Mouse (Mus musculus): ENCODE data around the gene Aldh18a1. TPM values are rescaled to one million over a fixed set of nuclear protein-coding genes. Genes with fewer than 3 reads are reported as not detected.
"Not testable (repeated sequence)": the region's sequence is repeated elsewhere in the genome, so short reads cannot be mapped to it uniquely, and the experiment has no call there.

The Aldh18a1 gene
- total and polyA plus RNA-seq, 3 experiments: 101 to 193 (median 120) TPM

DNA sequence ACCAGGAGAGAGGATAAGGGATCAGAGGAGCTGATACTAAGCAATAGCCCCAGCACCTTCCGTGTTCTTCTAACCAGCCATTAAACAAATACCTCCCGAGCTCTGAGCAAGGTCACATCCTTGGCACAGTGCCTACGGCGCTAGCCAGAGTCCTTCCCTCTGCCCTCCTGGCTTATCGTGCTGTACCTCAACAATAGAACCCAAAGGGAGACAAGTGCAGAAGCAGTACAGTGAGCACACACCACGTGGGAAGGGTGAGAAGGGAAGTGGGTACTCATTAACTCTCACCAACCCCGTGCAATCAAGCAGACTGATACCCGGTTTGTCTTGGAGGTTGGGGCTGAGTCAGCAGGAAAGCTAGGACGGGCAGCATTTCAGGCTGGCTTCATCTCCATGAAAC lies 17.5 kb downstream of the Aldh18a1 start:
- dilution Hi-C loops (cut with MboI; ENCODE audit: extremely low pct_ligation_motif_present, extremely low pct_unique_long_range_greater_than_20kb, low sequenced_read_pairs): no loop called here

DNA sequence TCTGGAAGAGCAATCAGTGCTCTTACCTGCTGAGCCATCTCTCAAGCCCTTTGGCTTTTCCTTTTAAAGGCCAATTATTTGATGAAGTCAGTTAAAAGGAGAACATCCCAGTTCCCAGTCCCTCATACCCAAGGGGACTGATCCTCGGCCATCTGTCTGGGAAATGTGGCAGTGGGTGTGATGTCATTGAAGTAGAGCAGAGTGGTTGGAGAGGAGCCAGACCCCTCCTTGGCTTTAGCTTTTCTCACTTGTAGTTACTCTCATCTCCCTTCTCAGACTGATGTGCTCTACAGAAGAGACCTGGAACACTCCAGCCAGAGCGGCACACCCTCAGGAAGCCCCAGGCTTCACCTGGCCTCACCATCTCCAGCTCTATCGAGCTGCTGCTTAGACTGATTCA lies 20.6 kb downstream of the Aldh18a1 start:
- no peak overlapping the region for H3K4me3 ChIP-seq (replicated peaks in 1 of 3; ENCODE audit: low read depth in 2 of 3, low read length in 2 of 3, poor library complexity in 1 of 3)
- in situ Hi-C loops (cut with MboI; ENCODE audit: low pct_ligation_motif_present, low pct_unique_long_range_greater_than_20kb, low sequenced_read_pairs): no loop called here
- dilution Hi-C loops (cut with MboI; ENCODE audit: extremely low pct_ligation_motif_present, extremely low pct_unique_long_range_greater_than_20kb, low sequenced_read_pairs): no loop called here

More for the DNA sequence above, 17.5 kb downstream of the Aldh18a1 start:
- peaks cover 23% of the 10 kb centered on the region for H3K9me3 ChIP-seq (replicated peaks; ENCODE audit: low read length)
- no peak overlapping the region for H3K4me2 ChIP-seq (ENCODE audit: insufficient read depth, low read depth, poor library complexity, severe bottlenecking)
- H3K36me3 ChIP-seq (replicated peaks in 1 of 2; ENCODE audit: control insufficient read depth in 1 of 2, insufficient read depth in 1 of 2, low read length in 1 of 2): peaks cover 86 to 99% of the 10 kb centered on the region in 2 experiments
- TF ChIP-seq CHD1 (IDR thresholded peaks at IDR 0.05; ENCODE audit: low read depth, low read length) (no peak), ZC3H11A (IDR thresholded peaks at IDR 0.05; ENCODE audit: low read depth, low read length) (no peak), POLR2AphosphoS2 (IDR thresholded peaks at IDR 0.05; ENCODE audit: low read depth, low read length) (no peak)
- H3K4me1 ChIP-seq (ENCODE audit: control insufficient read depth in 1 of 2, insufficient read depth in 2 of 2): no peaks in the 10 kb centered on the region
- no peak for DNase-seq (ENCODE audit: extremely low read depth)
- no peak overlapping the region for H3K4me3 ChIP-seq (replicated peaks in 1 of 3; ENCODE audit: low read depth in 2 of 3, low read length in 2 of 3, poor library complexity in 1 of 3)
- no peaks in the 10 kb centered on the region for H3K79me2 ChIP-seq (replicated peaks; ENCODE audit: control insufficient read depth, extremely low read depth, insufficient read depth, poor library complexity, severe bottlenecking)
- in situ Hi-C loops (cut with MboI; ENCODE audit: low pct_ligation_motif_present, low pct_unique_long_range_greater_than_20kb, low sequenced_read_pairs): no loop called here
- H3K9ac ChIP-seq (ENCODE audit: insufficient read depth, low read depth): no peak overlapping the region
- no peak overlapping the region for H3K27ac ChIP-seq (ENCODE audit: insufficient read depth, low read depth)
- no peaks in the 10 kb centered on the region for H3K27me3 ChIP-seq (replicated peaks)

DNA sequence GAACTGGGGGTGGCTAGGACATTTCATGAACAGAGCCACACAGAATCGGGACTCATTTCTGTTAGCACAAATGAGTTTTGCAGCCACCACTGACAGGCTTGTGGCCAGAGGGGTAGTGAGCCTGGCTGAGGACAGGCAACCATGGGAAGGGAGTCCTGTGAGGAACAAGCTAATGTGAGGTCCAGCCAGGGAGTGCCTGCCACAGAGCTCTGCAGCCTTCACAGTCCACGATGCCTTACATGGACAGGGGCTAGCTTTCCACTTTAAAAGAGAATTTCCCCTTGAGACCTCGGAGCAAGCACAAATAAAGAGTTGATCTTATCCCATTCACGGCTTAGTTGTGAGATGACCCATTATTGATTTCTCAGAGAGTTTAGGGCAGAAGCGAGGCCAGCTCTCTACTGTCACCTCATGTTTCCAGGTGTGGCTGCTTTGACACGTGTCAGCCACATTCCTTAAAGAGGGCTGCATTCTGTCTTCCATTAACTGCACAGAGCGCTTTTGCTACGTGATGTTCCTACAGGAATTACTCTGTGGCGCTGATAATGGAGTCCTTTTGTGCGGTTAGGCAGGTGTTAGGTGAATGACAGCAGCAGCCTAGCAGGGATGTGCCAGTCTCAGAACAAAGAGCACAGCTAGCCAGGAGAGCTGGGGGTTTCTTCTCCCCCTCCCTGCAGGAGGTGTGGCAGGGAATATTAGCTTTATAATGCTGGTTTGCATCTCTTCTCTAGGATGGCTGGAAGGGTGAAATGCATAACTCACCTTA lies 24.2 kb downstream of the Aldh18a1 start:
- Histone ChIP-seq H3K79me2 (replicated peaks; ENCODE audit: control insufficient read depth, extremely low read depth, insufficient read depth, poor library complexity, severe bottlenecking) (no peaks in the 10 kb centered on the region), H3K36me3 (replicated peaks in 1 of 2; ENCODE audit: control insufficient read depth in 1 of 2, insufficient read depth in 1 of 2, low read length in 1 of 2) (peaks cover 67 to 74% of the 10 kb centered on the region in 2 experiments), H3K27ac (ENCODE audit: insufficient read depth, low read depth) (no peak overlapping the region), H3K4me3 (replicated peaks in 1 of 3; ENCODE audit: low read depth in 2 of 3, low read length in 2 of 3, poor library complexity in 1 of 3) (no peak overlapping the region), H3K9ac (ENCODE audit: insufficient read depth, low read depth) (no peak overlapping the region), H3K27me3 (replicated peaks) (no peaks in the 10 kb centered on the region), H3K4me2 (ENCODE audit: insufficient read depth, low read depth, poor library complexity, severe bottlenecking) (no peak overlapping the region), H3K9me3 (replicated peaks; ENCODE audit: low read length) (no peaks in the 10 kb centered on the region), H3K4me1 (ENCODE audit: control insufficient read depth in 1 of 2, insufficient read depth in 2 of 2) (no peaks in the 10 kb centered on the region)
- TF ChIP-seq E2F4 (IDR thresholded peaks at IDR 0.05; ENCODE audit: insufficient replicate concordance, low read depth, low read length) (no peak), KAT2A (IDR thresholded peaks at IDR 0.05; ENCODE audit: insufficient replicate concordance, low read length) (no peak)
- in situ Hi-C loops (cut with MboI; ENCODE audit: low pct_ligation_motif_present, low pct_unique_long_range_greater_than_20kb, low sequenced_read_pairs) (no loop called here), dilution Hi-C loops (cut with MboI; ENCODE audit: extremely low pct_ligation_motif_present, extremely low pct_unique_long_range_greater_than_20kb, low sequenced_read_pairs) (no loop called here)
- DNase-seq (ENCODE audit: extremely low read depth): no peak

More for the DNA sequence above, 20.6 kb downstream of the Aldh18a1 start:
- no peak for DNase-seq (ENCODE audit: extremely low read depth)
- no peak overlapping the region for H3K9ac ChIP-seq (ENCODE audit: insufficient read depth, low read depth)
- H3K9me3 ChIP-seq (replicated peaks; ENCODE audit: low read length): peaks cover 23% of the 10 kb centered on the region
- H3K27me3 ChIP-seq (replicated peaks): no peaks in the 10 kb centered on the region
- H3K36me3 ChIP-seq (replicated peaks in 1 of 2; ENCODE audit: control insufficient read depth in 1 of 2, insufficient read depth in 1 of 2, low read length in 1 of 2): peaks cover 90 to 99% of the 10 kb centered on the region in 2 experiments
- no peak for TF ChIP-seq IRF4 (IDR thresholded peaks at IDR 0.05; ENCODE audit: low read depth, low read length)
- no peak for TF ChIP-seq NRF1 (IDR thresholded peaks at IDR 0.05; ENCODE audit: low read depth, low read length)
- TF ChIP-seq E2F4 (IDR thresholded peaks at IDR 0.05; ENCODE audit: insufficient replicate concordance, low read depth, low read length): no peak
- TF ChIP-seq SIN3A (IDR thresholded peaks at IDR 0.05; ENCODE audit: low read length): no peak
- no peak for TF ChIP-seq MAZ (IDR thresholded peaks at IDR 0.05; ENCODE audit: low read depth, low read length)
- TF ChIP-seq ZMIZ1 (IDR thresholded peaks at IDR 0.05; ENCODE audit: low read depth, low read length): no peak
- TF ChIP-seq RCOR1 (conservative IDR thresholded peaks at IDR 0.05; ENCODE audit: low read depth, low read length): no peak
- no peak overlapping the region for H3K4me2 ChIP-seq (ENCODE audit: insufficient read depth, low read depth, poor library complexity, severe bottlenecking)
- no peaks in the 10 kb centered on the region for H3K79me2 ChIP-seq (replicated peaks; ENCODE audit: control insufficient read depth, extremely low read depth, insufficient read depth, poor library complexity, severe bottlenecking)
- H3K4me1 ChIP-seq (ENCODE audit: control insufficient read depth in 1 of 2, insufficient read depth in 2 of 2): no peaks in the 10 kb centered on the region
- no peak overlapping the region for H3K27ac ChIP-seq (ENCODE audit: insufficient read depth, low read depth)

DNA sequence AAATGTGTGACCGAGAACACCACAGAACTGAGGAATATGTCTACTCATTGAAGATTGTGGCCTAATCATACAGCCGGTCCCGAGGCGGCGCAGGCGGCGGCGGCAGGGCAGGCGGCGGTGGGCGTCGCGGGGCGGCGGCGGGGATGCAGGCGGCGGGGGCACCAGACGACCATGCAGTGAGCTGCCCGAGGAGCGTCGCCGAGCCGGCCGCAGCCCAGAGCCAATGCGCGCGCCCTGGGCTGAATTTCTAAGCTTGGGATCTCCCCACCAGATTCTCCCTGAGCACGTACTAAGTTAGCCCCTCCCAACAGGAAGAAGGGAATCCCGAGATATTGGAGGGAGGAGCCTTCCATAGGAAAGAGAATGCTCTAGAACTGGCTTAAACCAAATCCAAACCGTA lies 26.7 kb downstream of the Aldh18a1 start:
- H3K27me3 ChIP-seq (replicated peaks); H3K9ac ChIP-seq (ENCODE audit: insufficient read depth, low read depth); H3K4me1 ChIP-seq (ENCODE audit: control insufficient read depth in 1 of 2, insufficient read depth in 2 of 2); H3K79me2 ChIP-seq (replicated peaks; ENCODE audit: control insufficient read depth, extremely low read depth, insufficient read depth, poor library complexity, severe bottlenecking); DNase-seq (ENCODE audit: extremely low read depth); H3K27ac ChIP-seq (ENCODE audit: insufficient read depth, low read depth); dilution Hi-C loops (cut with MboI; ENCODE audit: extremely low pct_ligation_motif_present, extremely low pct_unique_long_range_greater_than_20kb, low sequenced_read_pairs); in situ Hi-C loops (cut with MboI; ENCODE audit: low pct_ligation_motif_present, low pct_unique_long_range_greater_than_20kb, low sequenced_read_pairs); H3K9me3 ChIP-seq (replicated peaks; ENCODE audit: low read length); H3K4me2 ChIP-seq (ENCODE audit: insufficient read depth, low read depth, poor library complexity, severe bottlenecking); H3K4me3 ChIP-seq (replicated peaks in 1 of 3; ENCODE audit: low read depth in 2 of 3, low read length in 2 of 3, poor library complexity in 1 of 3): not testable (repeated sequence)
- peaks cover 66 to 70% of the 10 kb centered on the region in 2 experiments for H3K36me3 ChIP-seq (replicated peaks in 1 of 2; ENCODE audit: control insufficient read depth in 1 of 2, insufficient read depth in 1 of 2, low read length in 1 of 2)

Measured in CH12.LX (cell line).